Mouse (Mus musculus) embryonic fibroblast, embryonic 13.5 days (primary cell): ENCODE results near the gene Eml5.

Experiments used
- CTCF ChIP-seq: IDR thresholded peaks from 2 replicates; pipeline ENCODE4 v1.5.1; 2011; ENCODE audit warnings: mild to moderate bottlenecking, control low read depth, low read length, moderate library complexity, borderline replicate concordance; ENCODE audit not compliant: insufficient read depth
- POLR2A ChIP-seq: IDR thresholded peaks from 2 replicates; pipeline ENCODE4 v1.6.1; 2011; ENCODE audit warnings: low read depth, mild to moderate bottlenecking, control low read depth, low read length, moderate library complexity

DNA sequence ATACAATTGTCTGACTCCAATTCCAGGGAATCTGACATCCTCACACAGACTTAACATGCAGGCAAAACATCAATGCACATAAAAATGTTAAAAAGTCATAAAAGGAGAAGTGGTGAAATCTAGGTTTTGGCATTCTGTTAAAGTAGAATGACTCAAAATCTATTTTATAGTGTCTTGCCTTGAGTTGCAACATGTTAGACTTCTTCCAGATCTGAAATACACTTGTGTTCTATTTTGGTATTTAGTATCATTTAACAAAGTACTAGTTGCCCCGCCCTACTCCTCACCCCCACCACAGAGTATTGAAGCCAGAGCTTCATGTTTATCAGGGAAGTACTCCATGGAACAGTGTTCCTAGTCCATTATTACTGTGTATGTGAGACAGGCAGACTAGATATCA is 117.0 kb downstream of the Eml5 start:
- no peak for TF ChIP-seq POLR2A
- TF ChIP-seq CTCF = no peak
